Mouse (Mus musculus) brain, embryonic 14.5 days (tissue): ENCODE data around the gene Stk17b.

ENCODE experiments used
- CTCF ChIP-seq: fragments of 200-500 bp; IDR thresholded peaks from 2 replicates; pipeline ENCODE4 v1.5.1; 2012; ENCODE audit warnings: inconsistent platforms, mild to moderate bottlenecking, moderate library complexity, borderline replicate concordance; ENCODE audit not compliant: insufficient read depth, insufficient read length; ENCODE audit errors: extremely low read depth
- POLR2A ChIP-seq: fragments of 200-500 bp; IDR thresholded peaks from 2 replicates; pipeline ENCODE4 v1.6.1; 2012; ENCODE audit warnings: mild to moderate bottlenecking, inconsistent platforms, borderline replicate concordance; ENCODE audit not compliant: poor library complexity, insufficient read depth, insufficient read length, severe bottlenecking; ENCODE audit errors: extremely low read depth

DNA sequence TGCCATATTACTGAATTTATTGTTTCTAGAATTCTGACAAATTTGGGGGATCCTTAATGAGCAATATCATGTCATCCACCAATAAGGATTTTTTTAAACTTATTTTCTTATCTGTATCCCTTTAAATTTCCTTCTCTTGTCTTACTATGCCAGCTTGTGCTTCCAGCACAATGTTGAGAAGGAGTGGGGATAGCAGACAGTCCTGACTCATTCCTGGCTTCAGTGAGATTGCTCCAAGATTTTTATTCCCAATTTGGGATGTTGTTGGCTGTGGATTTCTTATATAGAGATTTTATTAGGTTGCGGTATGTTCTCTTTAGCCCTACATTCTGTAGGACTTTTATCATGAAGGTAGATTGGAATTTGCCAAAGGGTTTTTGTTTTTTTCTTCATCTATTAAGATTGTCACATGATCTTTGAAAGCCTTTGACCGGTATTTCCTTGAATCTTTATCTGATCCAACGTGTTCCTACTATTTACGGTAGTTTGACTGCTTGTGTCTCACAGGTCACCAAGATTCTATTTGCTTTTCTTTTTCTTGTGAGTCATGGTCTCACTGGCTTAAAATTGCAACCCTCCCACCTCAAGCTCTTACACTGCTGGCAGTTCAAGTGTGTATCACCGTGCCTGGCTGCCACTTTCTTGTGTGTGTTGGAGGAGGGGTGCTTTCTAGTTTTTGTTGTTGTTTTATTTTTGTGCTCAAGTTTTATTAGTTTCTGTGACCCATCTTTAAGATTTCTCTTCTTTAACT is 64.2 kb downstream of the Stk17b start:
- no peak for TF ChIP-seq POLR2A
- no peak for TF ChIP-seq CTCF
